Mouse (Mus musculus) C2C12 (cell line): Measurements from ENCODE around the gene Adgrb3. TPM values are rescaled to one million over a fixed set of nuclear protein-coding genes. Genes with fewer than 3 reads are reported as not detected.

ENCODE experiments used
- H3K27me3 ChIP-seq: one replicate; pipeline ENCODE4 v1.6.1; 2011; ENCODE audit not compliant: control insufficient read depth, insufficient read depth, insufficient read length
- H3K36me3 ChIP-seq: one replicate; pipeline ENCODE4 v1.6.1; 2011; ENCODE audit not compliant: control insufficient read depth, insufficient read depth
- H3K4me3 ChIP-seq: one replicate; pipeline ENCODE4 v1.5.1; 2011; ENCODE audit warnings: mild to moderate bottlenecking, control low read depth; ENCODE audit not compliant: poor library complexity, insufficient read depth, severe bottlenecking
- H3K79me2 ChIP-seq: one replicate; pipeline ENCODE4 v1.6.1; 2011; ENCODE audit not compliant: control insufficient read depth, insufficient read depth
- H3K79me3 ChIP-seq: one replicate; pipeline ENCODE4 v1.6.1; 2011; ENCODE audit warnings: low read depth, control low read depth
- H3ac ChIP-seq: one replicate; pipeline ENCODE3; 2011; ENCODE audit warnings: low read depth; ENCODE audit not compliant: control insufficient read depth, insufficient read length
- CEBPB ChIP-seq: IDR thresholded peaks from one replicate; pipeline ENCODE4 v1.6.1; 2011; ENCODE audit warnings: low read depth, mild to moderate bottlenecking, control low read depth, moderate library complexity
- CTCF ChIP-seq: IDR thresholded peaks from one replicate; pipeline ENCODE4 v1.5.1; 2011; ENCODE audit not compliant: control insufficient read depth, insufficient read depth, insufficient read length
- FOSL1 ChIP-seq: IDR thresholded peaks from one replicate; pipeline ENCODE4 v1.8.0; 2011; ENCODE audit warnings: mild to moderate bottlenecking, low read length; ENCODE audit not compliant: poor library complexity, insufficient read depth, severe bottlenecking
- MAX ChIP-seq: IDR thresholded peaks from one replicate; pipeline ENCODE4 v1.6.1; 2011; ENCODE audit warnings: mild to moderate bottlenecking, control low read depth
- MYOD1 ChIP-seq: IDR thresholded peaks from one replicate; pipeline ENCODE4 v1.6.1; 2011; ENCODE audit warnings: low read depth; ENCODE audit not compliant: control insufficient read depth, insufficient read length
- MYOG ChIP-seq: IDR thresholded peaks from one replicate; pipeline ENCODE4 v1.6.1; 2011; ENCODE audit not compliant: control insufficient read depth, insufficient read length; ENCODE audit errors: extremely low read depth
- USF1 ChIP-seq: IDR thresholded peaks from one replicate; pipeline ENCODE4 v1.6.1; 2011; ENCODE audit warnings: low read depth, mild to moderate bottlenecking, control low read depth, moderate library complexity
- polyA plus RNA-seq: library from polyadenylated mRNA; unstranded; fragments of >200 nt; fragmentation: generic; extraction: Trizol; gene quantifications from one replicate; pipeline ENCODE4 v1.2.1, GENCODE M21; 2012; ENCODE audit warnings: missing spikeins

Gene Adgrb3
- polyA plus RNA-seq, 1 experiment = not detected

DNA sequence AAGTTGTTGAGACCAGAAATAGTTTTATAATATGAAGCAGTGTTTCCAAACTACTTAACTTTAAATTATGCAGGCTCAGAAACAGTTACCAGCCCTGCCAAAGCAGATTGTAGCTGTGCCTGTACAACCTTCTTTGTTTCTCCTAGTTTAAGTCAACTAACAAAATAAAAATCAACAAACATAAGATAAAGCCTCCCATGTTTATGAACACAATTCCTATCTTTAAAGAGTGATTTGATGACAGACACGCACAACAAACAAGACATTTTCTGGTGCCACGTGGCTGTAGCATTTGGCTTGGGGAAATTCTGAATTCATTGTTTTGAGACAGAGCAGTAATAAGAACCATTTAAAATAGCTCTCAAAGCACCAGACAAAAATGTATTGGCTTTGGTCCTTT lies 60.5 kb downstream of the Adgrb3 start:
- no peak overlapping the region for H3K4me3 ChIP-seq
- no peaks in the 10 kb centered on the region for H3K79me2 ChIP-seq
- H3K79me3 ChIP-seq = no peaks in the 10 kb centered on the region
- H3ac ChIP-seq = no peak overlapping the region
- no peaks in the 10 kb centered on the region for H3K27me3 ChIP-seq
- H3K36me3 ChIP-seq = no peaks in the 10 kb centered on the region
- TF ChIP-seq CTCF (no peak), USF1 (no peak), FOSL1 (no peak), MAX (no peak), MYOD1 (no peak), CEBPB (no peak), MYOG (no peak)

DNA sequence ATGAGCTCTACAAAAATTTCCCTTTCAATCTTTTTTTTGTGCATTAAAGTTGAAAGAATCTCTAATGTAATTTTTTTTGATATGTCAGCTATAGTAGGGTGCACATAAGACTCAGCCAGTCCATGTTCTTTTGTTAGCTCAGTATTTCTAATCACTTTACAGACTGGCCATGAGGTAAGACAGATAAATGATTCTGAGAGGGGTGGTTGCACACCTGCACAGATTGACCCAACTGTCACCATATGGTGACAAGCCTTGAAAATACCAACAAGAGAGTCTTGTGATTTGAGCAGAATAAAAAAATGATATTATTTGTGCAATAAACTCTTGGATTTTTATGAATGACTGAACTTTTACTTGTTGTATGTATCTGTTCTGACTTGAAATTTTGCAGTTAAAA lies 74.2 kb downstream of the Adgrb3 start:
- H3K4me3 ChIP-seq = no peak overlapping the region
- H3ac ChIP-seq = no peak overlapping the region
- TF ChIP-seq USF1 (no peak), MYOG (no peak), CEBPB (no peak)
- no peaks in the 10 kb centered on the region for H3K79me3 ChIP-seq
- H3K79me2 ChIP-seq = no peaks in the 10 kb centered on the region
- no peaks in the 10 kb centered on the region for H3K36me3 ChIP-seq
- no peaks in the 10 kb centered on the region for H3K27me3 ChIP-seq

DNA sequence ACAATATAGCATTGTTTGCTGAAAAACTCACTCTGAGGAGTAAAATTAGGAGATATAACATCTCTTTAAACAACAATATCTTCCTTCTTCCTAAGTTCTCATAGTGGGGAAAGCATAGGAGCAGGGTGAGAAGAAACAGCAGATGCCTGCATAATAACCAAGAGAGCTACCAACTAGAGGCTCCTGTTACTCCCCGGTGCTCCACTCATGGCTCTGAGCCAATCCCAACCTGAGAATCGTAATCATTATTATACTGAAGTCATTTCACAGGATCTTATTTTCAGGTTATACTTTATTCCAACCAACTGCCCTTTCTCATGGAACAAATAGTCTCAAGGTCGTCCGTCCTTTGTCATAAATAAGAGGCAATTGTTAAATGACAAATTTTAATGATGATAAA lies 75.0 kb downstream of the Adgrb3 start:
- Histone ChIP-seq H3ac (no peak overlapping the region), H3K27me3 (no peaks in the 10 kb centered on the region), H3K79me2 (no peaks in the 10 kb centered on the region), H3K4me3 (no peak overlapping the region), H3K79me3 (no peaks in the 10 kb centered on the region), H3K36me3 (no peaks in the 10 kb centered on the region)
- no peak for TF ChIP-seq MYOD1
- no peak for TF ChIP-seq CEBPB
- no peak for TF ChIP-seq CTCF
- TF ChIP-seq MYOG = no peak
- TF ChIP-seq FOSL1 = no peak
- TF ChIP-seq MAX = no peak
- TF ChIP-seq USF1 = no peak

DNA sequence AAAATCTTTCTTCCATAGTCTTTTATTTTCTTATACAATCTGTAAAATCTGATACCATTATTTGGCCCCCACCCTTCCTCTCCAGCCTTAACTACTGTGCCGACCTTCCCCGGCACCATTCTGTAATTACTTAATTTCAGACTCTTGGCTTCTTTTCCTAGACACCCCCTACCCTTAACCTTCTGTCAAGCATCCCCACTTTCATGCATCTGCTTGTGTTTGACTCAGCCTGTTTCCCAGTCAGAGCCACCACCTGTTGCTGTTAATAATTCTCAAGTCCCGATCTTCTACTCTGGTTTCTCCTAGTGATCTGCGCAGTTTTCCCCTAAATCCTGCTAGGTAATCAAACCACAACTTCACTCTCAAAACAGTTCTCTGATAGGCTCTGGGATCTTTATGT lies 83.9 kb downstream of the Adgrb3 start:
- TF ChIP-seq FOSL1 = no peak
- TF ChIP-seq USF1 = no peak
- no peak for TF ChIP-seq MYOG
- no peak for TF ChIP-seq MAX
- TF ChIP-seq CEBPB = no peak
- no peak for TF ChIP-seq MYOD1
- no peak for TF ChIP-seq CTCF
- Histone ChIP-seq H3K79me2 (no peaks in the 10 kb centered on the region), H3K79me3 (no peaks in the 10 kb centered on the region), H3K4me3 (no peak overlapping the region), H3K27me3 (no peaks in the 10 kb centered on the region), H3K36me3 (no peaks in the 10 kb centered on the region), H3ac (no peak overlapping the region)

DNA sequence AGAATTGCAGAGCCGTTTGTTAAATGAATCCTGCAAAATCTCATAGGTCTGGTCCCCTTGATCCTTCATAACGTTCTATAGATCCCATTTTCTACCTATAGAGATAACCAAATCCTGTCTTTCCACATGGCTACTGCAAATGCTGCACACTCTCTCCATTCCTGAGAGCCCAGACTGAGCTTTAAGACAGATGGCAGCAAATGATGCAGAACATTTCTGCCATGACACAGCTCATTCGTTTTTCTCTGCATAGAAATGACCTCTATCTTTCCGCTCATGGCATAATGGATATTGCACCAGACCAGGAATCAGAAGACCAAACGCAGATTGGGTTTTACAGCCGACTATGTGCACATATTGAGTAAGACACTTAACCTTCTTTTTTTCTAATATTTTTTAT lies 84.8 kb downstream of the Adgrb3 start:
- H3ac ChIP-seq = no peak overlapping the region

DNA sequence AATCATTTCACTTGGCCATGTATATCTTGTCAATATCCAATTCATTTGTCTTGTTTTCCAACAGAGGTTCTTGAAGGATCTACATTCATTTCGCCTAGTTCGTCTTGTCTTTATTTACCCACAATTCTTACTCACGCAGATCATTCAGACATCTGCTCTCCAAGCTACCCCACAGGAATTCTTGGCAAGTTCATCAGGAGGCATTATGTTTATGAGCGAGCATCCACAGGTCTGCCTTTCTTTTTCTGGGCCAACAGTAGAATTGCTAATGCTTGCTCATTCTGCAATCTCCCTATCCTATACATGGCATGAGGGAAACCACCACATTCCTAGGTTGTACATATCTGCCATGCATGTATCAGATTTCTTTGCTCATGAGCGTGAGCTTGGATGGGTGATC lies 99.7 kb downstream of the Adgrb3 start:
- H3K27me3 ChIP-seq = no peaks in the 10 kb centered on the region
- no peak for TF ChIP-seq FOSL1
- no peak for TF ChIP-seq MYOG
- no peak for TF ChIP-seq MYOD1
- TF ChIP-seq MAX = no peak
- no peak for TF ChIP-seq CEBPB
- TF ChIP-seq CTCF = no peak
- TF ChIP-seq USF1 = no peak
- H3K36me3 ChIP-seq = no peaks in the 10 kb centered on the region
- H3ac ChIP-seq = no peak overlapping the region
- no peaks in the 10 kb centered on the region for H3K79me3 ChIP-seq
- H3K4me3 ChIP-seq = no peak overlapping the region
- H3K79me2 ChIP-seq = no peaks in the 10 kb centered on the region

More for the DNA sequence above, 84.8 kb downstream of the Adgrb3 start:
- Histone ChIP-seq H3K79me2 (no peaks in the 10 kb centered on the region), H3K4me3 (no peak overlapping the region), H3K27me3 (no peaks in the 10 kb centered on the region), H3K79me3 (no peaks in the 10 kb centered on the region), H3K36me3 (no peaks in the 10 kb centered on the region)
- TF ChIP-seq CTCF (no peak), USF1 (no peak), MYOD1 (no peak), FOSL1 (no peak), MYOG (no peak), MAX (no peak), CEBPB (no peak)

DNA sequence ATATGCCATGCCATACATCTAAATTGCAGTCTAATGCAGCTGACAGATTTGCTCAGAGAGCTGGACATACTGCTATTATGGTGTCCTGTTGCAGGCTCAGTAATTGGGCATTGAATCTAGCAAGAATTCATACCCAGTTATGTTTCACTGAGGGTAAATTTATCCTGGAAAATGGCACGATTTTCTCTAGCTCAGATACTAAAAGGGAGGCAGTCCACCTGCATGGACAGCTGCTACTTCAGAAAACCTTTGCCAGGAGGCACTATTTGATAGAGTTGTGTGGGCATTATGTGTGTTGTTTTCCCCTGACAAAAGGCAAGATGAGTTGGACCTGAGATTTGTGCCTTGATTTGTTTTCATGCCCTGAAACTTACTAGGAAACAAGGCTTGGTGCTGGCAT lies 118.0 kb downstream of the Adgrb3 start:
- no peaks in the 10 kb centered on the region for H3K79me3 ChIP-seq
- no peak overlapping the region for H3ac ChIP-seq
- H3K79me2 ChIP-seq = no peaks in the 10 kb centered on the region
- TF ChIP-seq MAX (no peak), CEBPB (no peak), USF1 (no peak), FOSL1 (no peak), MYOG (no peak), MYOD1 (no peak), CTCF (no peak)
- H3K27me3 ChIP-seq = no peaks in the 10 kb centered on the region
- H3K4me3 ChIP-seq = no peak overlapping the region
- H3K36me3 ChIP-seq = no peaks in the 10 kb centered on the region
